Mouse (Mus musculus) lung, adult 2 months (tissue): ENCODE data around the gene Khdc3. TPM values are rescaled to one million over a fixed set of nuclear protein-coding genes. Genes with fewer than 3 reads are reported as not detected.
"Not testable (repeated sequence)": the region's sequence is repeated elsewhere in the genome, so short reads cannot be mapped to it uniquely, and the experiment has no call there.

Experiments
- DNase-seq: peaks from one replicate; pipeline ENCODE4 v3.0.0; 2022
- H3K4me1 ChIP-seq: fragments of 200-500 bp; 2 replicates; pipeline ENCODE4 v1.6.1; 2011; ENCODE audit warnings: low read length; ENCODE audit not compliant: control insufficient read depth, insufficient read depth
- H3K4me3 ChIP-seq: fragments of 200-500 bp; replicated peaks from 2 replicates; pipeline ENCODE3; 2011; ENCODE audit warnings: low read depth, mild to moderate bottlenecking, control low read depth, low read length; ENCODE audit errors: extremely low read depth
- CTCF ChIP-seq: fragments of 200-500 bp; IDR thresholded peaks from 2 replicates; pipeline ENCODE4 v1.5.1; 2011; ENCODE audit warnings: mild to moderate bottlenecking, low read length, control low read depth; ENCODE audit not compliant: insufficient read depth
- POLR2A ChIP-seq: fragments of 200-500 bp; IDR thresholded peaks from 2 replicates; pipeline ENCODE4 v1.6.1; 2011; ENCODE audit warnings: low read depth, mild to moderate bottlenecking, control low read depth, low read length, borderline replicate concordance; ENCODE audit errors: extremely low read depth
- WGBS: fragments of 180-500 bp; shearing (Covaris S2); methylation state at CpG from one replicate; pipeline ENCODE4 v1.1.7; 2018; 5-methylcytosine and 5-hydroxymethylcytosine counted together
- polyA plus RNA-seq: library from polyadenylated mRNA; depleted of rRNA; stranded (reverse); fragments of >200 nt; gene quantifications from 2 replicates; pipeline ENCODE4 v1.2.3, GENCODE M21; 2012; rRNA removed

Khdc3 gene
- 0.25 and 0.31 TPM in 2 replicates for polyA plus RNA-seq

GRCm38 (mm10) chr9:73101536-73101935, at the start of gene Khdc3:
Gene Khdc3, plus strand, starts transcription at chr9:73101836.
- WGBS = 86% methylated on average over 5 of the region's 5 CpGs
- Histone ChIP-seq H3K4me3 (no peak within 1 kb of the TSS), H3K4me1 (no peaks in the 10 kb centered on the region)
- DNase-seq = no peak
- no peak for TF ChIP-seq CTCF
- no peak for TF ChIP-seq POLR2A

GRCm38 (mm10) chr9:73055441-73055911, 46.2 kb upstream of the Khdc3 start:
- peaks cover 18% of the 10 kb centered on the region for H3K4me1 ChIP-seq
- 54% methylated on average over 10 of the region's 10 CpGs for WGBS

GRCm38 (mm10) chr9:73059224-73059623, 42.4 kb upstream of the Khdc3 start:
- TF ChIP-seq CTCF (no peak), POLR2A (no peak)
- DNase-seq = no peak
- 87% methylated on average over 4 of the region's 4 CpGs for WGBS
- Histone ChIP-seq H3K4me1 (peaks cover 15% of the 10 kb centered on the region), H3K4me3 (no peak overlapping the region)

More at GRCm38 (mm10) chr9:73055441-73055911, 46.2 kb upstream of the Khdc3 start:
- no peak for TF ChIP-seq CTCF
- no peak for TF ChIP-seq POLR2A
- no peak for DNase-seq
- no peak overlapping the region for H3K4me3 ChIP-seq

- TF ChIP-seq POLR2A (no peak), CTCF (no peak)
- peaks cover 8% of the 10 kb centered on the region for H3K4me1 ChIP-seq
- H3K4me3 ChIP-seq = no peak overlapping the region
- DNase-seq = no peak
- WGBS = 53% methylated on average over 15 of the region's 15 CpGs
These were observed 37.9 kb upstream of the Khdc3 start for GRCm38 (mm10) chr9:73063621-73064290.

- TF ChIP-seq CTCF (no peak), POLR2A (no peak)
- 35% methylated on average over 10 of the region's 10 CpGs for WGBS
- Histone ChIP-seq H3K4me1 (peaks cover 19% of the 10 kb centered on the region), H3K4me3 (no peak overlapping the region)
- no peak for DNase-seq
These were observed 34.5 kb upstream of the Khdc3 start for GRCm38 (mm10) chr9:73067086-73067485.

GRCm38 (mm10) chr9:73068230-73068679, 33.4 kb upstream of the Khdc3 start:
- DNase-seq = no peak
- Histone ChIP-seq H3K4me1 (peaks cover 19% of the 10 kb centered on the region), H3K4me3 (no peak overlapping the region)
- 9% methylated on average over 6 of the region's 6 CpGs for WGBS
- TF ChIP-seq CTCF (no peak), POLR2A (peak; percentile 38; the same call in 1 of the 2 replicates)

- H3K4me3 ChIP-seq = no peak overlapping the region
- H3K4me1 ChIP-seq = peaks cover 19% of the 10 kb centered on the region
- 39% methylated on average over 6 of the region's 6 CpGs for WGBS
- no peak for TF ChIP-seq POLR2A
- no peak for TF ChIP-seq CTCF
- DNase-seq = no peak
These were observed 32.9 kb upstream of the Khdc3 start for GRCm38 (mm10) chr9:73068688-73069087.

GRCm38 (mm10) chr9:73070971-73071659, 30.5 kb upstream of the Khdc3 start:
- no peak for TF ChIP-seq POLR2A
- no peak for TF ChIP-seq CTCF
- Histone ChIP-seq H3K4me1 (peaks cover 19% of the 10 kb centered on the region), H3K4me3 (no peak overlapping the region)
- 39% methylated on average over 10 of the region's 10 CpGs for WGBS
- DNase-seq = no peak

GRCm38 (mm10) chr9:73072426-73072825, 29.2 kb upstream of the Khdc3 start:
- Histone ChIP-seq H3K4me1 (peaks cover 17% of the 10 kb centered on the region), H3K4me3 (no peak overlapping the region)
- DNase-seq = no peak
- WGBS = 79% methylated on average over 8 of the region's 8 CpGs
- TF ChIP-seq POLR2A (no peak), CTCF (no peak)

- no peak for TF ChIP-seq POLR2A
- Histone ChIP-seq H3K4me3 (no peak overlapping the region), H3K4me1 (peaks cover 15% of the 10 kb centered on the region)
- DNase-seq = no peak
- WGBS = 87% methylated on average over 5 of the region's 5 CpGs
These were observed 28.5 kb upstream of the Khdc3 start for GRCm38 (mm10) chr9:73073169-73073568.

- not testable (repeated sequence) for H3K4me1 ChIP-seq, DNase-seq, H3K4me3 ChIP-seq
- WGBS = 83% methylated on average over 11 of the region's 12 CpGs
These were observed 22.3 kb upstream of the Khdc3 start for GRCm38 (mm10) chr9:73079349-73079748.
